Mouse (Mus musculus) midbrain, embryonic 13.5 days (tissue): ENCODE measurements at regions not wholly inside any gene's neighbourhood (a gene's known extent, or its start where the extent isn't known, plus 50 kb on each side); places are given as distances from the start of the nearest gene placed in this dataset.
"Not testable (repeated sequence)": the region's sequence is repeated elsewhere in the genome, so short reads cannot be mapped to it uniquely, and the experiment has no call there.

ENCODE experiments used
- ATAC-seq: fragments of 200-750 bp; cut with Nextera tagmentation; 2 replicates; pipeline ENCODE4 v1.8.0; 2017; ENCODE audit warnings: mild to moderate bottlenecking, moderate TSS enrichment, moderate library complexity
- H3K27ac ChIP-seq: fragments of 300-500 bp; sonication (generic); 2 replicates; pipeline ENCODE4 v1.5.1; 2015; ENCODE audit warnings: inconsistent platforms, mild to moderate bottlenecking, moderate library complexity
- H3K27me3 ChIP-seq: fragments of 300-500 bp; sonication (generic); 2 replicates; pipeline ENCODE4 v1.6.1; 2015; ENCODE audit warnings: mild to moderate bottlenecking, inconsistent platforms
- H3K36me3 ChIP-seq: fragments of 300-500 bp; sonication (generic); 2 replicates; pipeline ENCODE4 v1.6.1; 2015; ENCODE audit warnings: mild to moderate bottlenecking, inconsistent platforms
- H3K4me1 ChIP-seq: fragments of 300-500 bp; sonication (generic); replicated peaks from 2 replicates; pipeline ENCODE4 v1.6.1; 2015; ENCODE audit warnings: inconsistent platforms
- H3K4me2 ChIP-seq: fragments of 300-500 bp; sonication (generic); replicated peaks from 2 replicates; pipeline ENCODE4 v1.6.1; 2015; ENCODE audit warnings: moderate library complexity, mild to moderate bottlenecking, inconsistent platforms
- H3K4me3 ChIP-seq: fragments of 300-500 bp; sonication (generic); replicated peaks from 2 replicates; pipeline ENCODE4 v1.5.1; 2015; ENCODE audit warnings: mild to moderate bottlenecking, inconsistent platforms
- H3K9ac ChIP-seq: fragments of 300-500 bp; sonication (generic); replicated peaks from 2 replicates; pipeline ENCODE4 v1.6.1; 2015; ENCODE audit warnings: mild to moderate bottlenecking, inconsistent platforms
- H3K9me3 ChIP-seq: fragments of 300-500 bp; sonication (generic); 2 replicates; pipeline ENCODE4 v1.6.1; 2016; ENCODE audit warnings: mild to moderate bottlenecking, inconsistent platforms
- WGBS: fragments of 180-500 bp; shearing (Covaris S2); methylation state at CpG from one replicate; pipeline ENCODE4 v1.1.7; 2015; 5-methylcytosine and 5-hydroxymethylcytosine counted together

DNA sequence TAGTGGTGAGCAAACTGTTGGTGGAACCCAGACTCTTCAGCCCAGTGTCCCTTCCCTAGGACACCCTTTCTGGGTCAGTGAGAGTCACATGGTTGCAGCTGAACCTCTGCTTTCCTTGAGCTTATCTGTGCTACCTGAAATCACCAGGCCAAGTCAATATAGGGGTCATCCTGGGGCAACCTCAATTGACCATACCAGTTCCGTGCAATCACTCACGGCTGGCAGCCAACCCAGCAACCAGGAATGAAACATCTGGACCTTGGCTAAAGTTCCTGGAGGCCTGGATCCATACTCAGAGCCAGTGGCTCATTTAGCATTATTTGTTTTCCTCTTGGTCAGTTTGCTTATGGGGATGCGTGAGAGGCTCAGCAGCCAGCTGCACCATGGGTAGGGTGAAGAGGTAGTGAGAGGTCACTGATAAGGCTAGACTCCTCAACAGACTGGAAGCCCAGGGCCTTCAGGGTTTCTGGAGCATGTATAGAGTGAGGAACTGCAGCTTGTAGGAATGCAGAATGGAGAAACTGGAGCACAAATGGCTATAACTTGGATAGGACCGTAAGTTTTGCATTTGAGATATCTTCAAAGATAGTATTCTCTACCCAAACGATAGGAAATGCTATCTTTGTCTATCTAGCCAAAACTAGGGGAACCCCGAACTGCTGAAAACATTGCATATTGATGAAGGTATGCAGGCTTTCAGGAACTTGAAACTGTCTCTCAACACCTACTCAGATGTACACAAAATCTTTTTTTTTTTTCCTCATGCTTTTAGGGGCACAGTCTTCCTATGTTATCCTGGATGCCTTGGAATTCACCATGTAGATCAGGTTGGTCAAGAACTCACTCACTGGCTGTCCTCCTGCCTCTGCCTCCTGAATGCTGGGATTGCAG lies 56.4 kb upstream of the Atxn1 start:
- 91% methylated on average over 6 of the region's 6 CpGs for WGBS
- H3K27me3 ChIP-seq, result peaks cover 5% of the 10 kb centered on the region; the same call in 1 of the 2 replicates
- H3K9ac ChIP-seq, result no peak overlapping the region
- peaks cover 35% of the 10 kb centered on the region for H3K4me1 ChIP-seq
- H3K36me3 ChIP-seq, result no peaks in the 10 kb centered on the region
- H3K4me3 ChIP-seq, result no peak overlapping the region
- no peaks in the 10 kb centered on the region for H3K9me3 ChIP-seq
- no peak overlapping the region for H3K27ac ChIP-seq
- H3K4me2 ChIP-seq, result no peak overlapping the region
- no peak for ATAC-seq

DNA sequence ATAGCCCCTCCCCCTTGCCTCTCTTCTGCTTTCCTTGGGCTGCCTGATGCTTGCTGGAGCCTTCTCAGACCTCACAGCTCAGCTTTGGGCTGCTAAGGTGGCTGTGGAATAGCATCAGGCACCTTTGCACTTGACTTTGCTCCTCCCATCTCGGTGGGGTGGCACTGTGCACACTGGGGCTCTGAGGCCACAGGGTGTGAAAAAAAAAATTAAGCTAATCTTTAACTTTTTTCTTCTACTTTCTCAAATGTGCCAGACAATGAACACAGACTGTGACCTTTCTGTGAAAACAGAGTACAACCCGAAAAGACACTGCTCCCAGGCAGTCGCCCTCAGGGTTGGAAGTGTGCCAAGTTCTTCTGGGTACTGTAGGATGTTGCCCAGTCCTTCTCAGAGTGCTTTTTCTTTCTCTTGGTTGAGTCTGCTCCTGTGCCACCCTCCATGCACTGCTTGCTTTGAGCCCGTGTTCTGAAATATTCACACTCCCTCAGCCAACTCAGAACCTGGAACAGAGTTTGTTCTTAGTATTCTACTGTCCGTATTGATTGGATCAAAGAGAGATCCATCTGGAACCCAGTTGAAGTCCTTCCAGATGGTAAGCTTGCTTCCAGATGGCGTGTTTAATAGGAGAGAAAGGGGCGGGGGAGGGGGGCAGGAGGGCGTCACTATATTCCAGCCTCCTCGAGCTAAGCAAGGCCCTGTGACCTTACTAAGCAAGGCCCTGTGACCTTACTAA lies 54.8 kb upstream of the Atxn1 start:
- WGBS, result 38% methylated on average over 9 of the region's 9 CpGs
- H3K4me3 ChIP-seq, result no peak overlapping the region
- no peaks in the 10 kb centered on the region for H3K9me3 ChIP-seq
- H3K4me1 ChIP-seq, result peaks cover 35% of the 10 kb centered on the region
- H3K27ac ChIP-seq, result no peak overlapping the region
- no peaks in the 10 kb centered on the region for H3K27me3 ChIP-seq
- no peaks in the 10 kb centered on the region for H3K36me3 ChIP-seq
- no peak overlapping the region for H3K4me2 ChIP-seq
- H3K9ac ChIP-seq, result no peak overlapping the region
- no peak for ATAC-seq

DNA sequence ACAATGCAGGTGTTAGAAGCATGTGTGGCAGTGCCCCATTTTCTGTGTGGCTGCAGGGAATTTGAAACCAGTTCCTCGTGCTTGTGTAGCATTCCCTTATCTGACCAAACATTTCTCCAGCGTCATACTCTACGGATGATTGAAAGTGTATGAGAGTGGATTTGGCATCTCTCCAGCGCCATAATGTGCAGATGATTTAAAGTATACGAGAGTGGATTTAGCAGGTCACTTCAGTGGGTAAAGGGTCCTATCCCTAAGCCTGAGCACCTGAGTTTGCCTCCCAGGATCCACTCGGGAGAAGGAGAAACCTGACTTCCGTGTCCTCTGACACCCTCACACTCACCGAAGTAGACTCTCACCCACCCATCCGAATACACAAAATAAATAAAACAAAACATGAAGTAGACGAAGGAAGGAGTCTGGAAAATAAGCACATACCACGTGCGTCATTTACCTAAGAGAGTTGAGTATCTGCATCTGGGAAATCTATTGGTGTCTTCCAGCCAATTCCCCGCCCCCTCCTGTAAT lies 54.2 kb upstream of the Atxn1 start:
- WGBS, result 80% methylated on average over 13 of the region's 13 CpGs

DNA sequence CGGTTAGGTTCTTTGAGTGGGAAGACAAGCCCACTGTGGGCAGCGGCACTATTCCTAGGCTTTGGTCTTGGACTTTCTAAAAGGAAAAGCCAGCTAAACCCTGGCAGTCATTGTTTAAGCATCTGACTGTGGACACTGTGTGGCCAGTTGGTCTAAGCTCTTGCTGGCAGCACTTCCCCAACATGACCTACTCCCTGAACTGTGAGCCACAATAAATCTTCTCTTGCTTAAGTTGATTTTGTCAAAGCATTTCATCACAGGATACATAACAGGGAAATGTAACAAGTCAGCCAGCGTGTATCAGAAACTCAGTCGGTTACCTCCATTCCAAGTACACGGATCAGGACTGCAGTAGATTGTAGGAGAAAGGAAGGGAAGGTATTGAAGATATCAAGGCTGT lies 52.9 kb upstream of the Atxn1 start:
- H3K4me1 ChIP-seq, result peaks cover 17% of the 10 kb centered on the region
- WGBS, result 96% methylated on average over 5 of the region's 5 CpGs
- ATAC-seq, result no peak

More for the DNA sequence above, 54.2 kb upstream of the Atxn1 start:
- Histone ChIP-seq H3K4me3 (no peak overlapping the region), H3K27ac (no peak overlapping the region), H3K9me3 (no peaks in the 10 kb centered on the region), H3K27me3 (no peaks in the 10 kb centered on the region), H3K36me3 (no peaks in the 10 kb centered on the region), H3K9ac (no peak overlapping the region), H3K4me1 (peaks cover 30% of the 10 kb centered on the region), H3K4me2 (no peak overlapping the region)
- no peak for ATAC-seq

DNA sequence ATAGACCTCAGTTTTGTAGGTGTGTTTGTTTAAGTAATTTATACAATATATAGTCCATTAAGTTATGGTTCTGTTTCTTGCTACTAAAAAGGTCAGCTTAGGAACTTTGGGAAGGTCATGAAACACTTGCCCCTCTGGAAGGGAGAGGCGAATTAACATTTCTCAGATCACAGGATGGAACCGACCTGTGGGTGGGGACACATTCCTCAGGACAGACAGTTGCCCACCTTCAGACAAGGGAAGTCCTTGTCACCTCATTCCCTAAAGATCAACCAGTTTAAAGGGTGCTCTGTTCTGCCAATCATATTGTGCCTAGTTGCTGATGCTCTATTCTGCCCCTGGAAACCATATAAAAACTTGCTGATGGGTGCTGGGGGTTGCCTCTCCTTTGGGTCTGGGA lies 52.2 kb upstream of the Atxn1 start:
- not testable (repeated sequence) for H3K27ac ChIP-seq, H3K36me3 ChIP-seq, H3K27me3 ChIP-seq, ATAC-seq, H3K9me3 ChIP-seq, H3K4me3 ChIP-seq, H3K4me2 ChIP-seq, H3K9ac ChIP-seq
- peaks cover 10% of the 10 kb centered on the region for H3K4me1 ChIP-seq
- WGBS, result 78% methylated on average over 2 of the region's 2 CpGs

More for the DNA sequence above, 52.9 kb upstream of the Atxn1 start:
- Histone ChIP-seq H3K9me3 (no peaks in the 10 kb centered on the region), H3K27ac (no peak overlapping the region), H3K27me3 (no peaks in the 10 kb centered on the region), H3K36me3 (no peaks in the 10 kb centered on the region), H3K4me3 (no peak overlapping the region), H3K9ac (no peak overlapping the region), H3K4me2 (no peak overlapping the region)

DNA sequence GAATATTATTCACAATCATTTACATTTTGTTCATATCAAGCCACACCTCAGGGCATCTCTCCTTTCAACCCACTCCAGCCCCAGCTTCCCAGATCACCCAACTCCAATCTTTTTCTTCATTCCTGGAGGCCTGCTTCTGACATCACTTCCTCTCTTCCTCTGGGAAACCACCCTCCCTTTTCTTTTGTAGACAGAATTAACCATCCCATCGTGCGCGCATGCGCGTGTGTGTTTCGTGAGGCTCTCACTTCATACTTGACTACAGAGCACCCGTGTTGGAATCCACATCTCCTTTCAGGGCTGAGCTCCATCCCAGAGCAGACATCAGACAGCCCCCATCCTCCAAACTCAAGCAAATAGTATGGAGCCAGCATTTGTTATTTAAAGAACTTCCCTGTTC lies 50.4 kb upstream of the Atxn1 start:
- 85% methylated on average over 7 of the region's 7 CpGs for WGBS
- Histone ChIP-seq H3K9me3 (no peaks in the 10 kb centered on the region), H3K4me1 (peaks cover 9% of the 10 kb centered on the region; the same call in 1 of the 2 replicates), H3K36me3 (no peaks in the 10 kb centered on the region), H3K4me3 (no peak overlapping the region), H3K27ac (no peak overlapping the region), H3K4me2 (no peak overlapping the region), H3K27me3 (no peaks in the 10 kb centered on the region), H3K9ac (no peak overlapping the region)
- no peak for ATAC-seq

DNA sequence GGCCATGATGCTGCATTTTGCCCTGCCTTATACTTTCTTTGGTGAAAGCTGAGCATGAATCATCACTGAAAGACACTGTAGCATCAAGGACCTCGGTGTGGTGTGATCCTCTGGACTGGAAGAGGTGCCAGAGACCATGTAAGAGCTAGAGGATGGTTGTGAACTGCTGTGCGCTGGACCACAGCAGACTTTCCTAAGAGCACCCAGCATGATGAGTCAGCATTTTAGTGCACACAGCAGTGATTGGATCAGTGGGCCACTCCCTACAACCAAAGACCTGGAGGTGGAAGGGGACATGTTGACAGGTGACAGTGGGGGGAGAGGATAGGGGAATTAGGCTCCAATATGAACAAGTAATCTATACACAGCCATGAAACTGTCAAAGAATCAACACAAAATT lies 49.8 kb upstream of the Atxn1 start:
- ATAC-seq, result no peak
- Histone ChIP-seq H3K36me3 (no peaks in the 10 kb centered on the region), H3K9me3 (no peaks in the 10 kb centered on the region), H3K4me2 (no peak overlapping the region), H3K4me1 (peaks cover 12% of the 10 kb centered on the region; the same call in 1 of the 2 replicates), H3K27ac (no peak overlapping the region), H3K9ac (no peak overlapping the region), H3K27me3 (no peaks in the 10 kb centered on the region), H3K4me3 (no peak overlapping the region)
- WGBS, result 91% methylated on average over 2 of the region's 2 CpGs
